Mouse (Mus musculus): ENCODE measurements around the gene Efemp2. TPM values are rescaled to one million over a fixed set of nuclear protein-coding genes. Genes with fewer than 3 reads are reported as not detected.

Efemp2 gene
- total RNA-seq (2014; fragmentation: Nextera tagmentation): 2.3 TPM in 1 of 2 replicates, not detected in the other
- not detected in 2 replicates for total RNA-seq (2017)

DNA sequence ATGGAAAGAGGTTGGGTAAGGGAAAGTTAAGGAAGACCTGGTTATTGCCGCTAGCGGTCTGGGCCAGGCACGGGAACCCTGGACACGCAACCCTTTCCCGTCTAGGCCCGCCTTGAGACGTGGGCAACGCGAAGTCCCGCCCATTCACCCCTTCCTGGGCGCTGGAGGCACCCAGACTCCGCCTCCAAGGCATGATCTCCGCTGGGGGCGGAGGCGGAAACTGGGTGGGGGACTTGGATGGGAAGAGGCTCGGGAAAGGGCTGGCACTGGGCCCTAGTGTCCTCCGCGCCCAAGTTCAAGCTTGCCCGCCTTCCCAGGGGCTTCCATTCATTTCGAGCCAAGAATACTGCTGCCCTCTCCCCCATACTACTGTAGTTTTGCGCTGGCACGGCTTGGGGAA is at the start of gene Efemp2:
Gene Efemp2 (plus strand): TSS at position 235 of the 400 bp plus-strand sequence.
- ATAC-seq (replicated peaks; ENCODE audit: low FRiP score, low TSS enrichment, poor library complexity, severe bottlenecking): peak; percentile 45; the same call in 1 of the 2 replicates

DNA sequence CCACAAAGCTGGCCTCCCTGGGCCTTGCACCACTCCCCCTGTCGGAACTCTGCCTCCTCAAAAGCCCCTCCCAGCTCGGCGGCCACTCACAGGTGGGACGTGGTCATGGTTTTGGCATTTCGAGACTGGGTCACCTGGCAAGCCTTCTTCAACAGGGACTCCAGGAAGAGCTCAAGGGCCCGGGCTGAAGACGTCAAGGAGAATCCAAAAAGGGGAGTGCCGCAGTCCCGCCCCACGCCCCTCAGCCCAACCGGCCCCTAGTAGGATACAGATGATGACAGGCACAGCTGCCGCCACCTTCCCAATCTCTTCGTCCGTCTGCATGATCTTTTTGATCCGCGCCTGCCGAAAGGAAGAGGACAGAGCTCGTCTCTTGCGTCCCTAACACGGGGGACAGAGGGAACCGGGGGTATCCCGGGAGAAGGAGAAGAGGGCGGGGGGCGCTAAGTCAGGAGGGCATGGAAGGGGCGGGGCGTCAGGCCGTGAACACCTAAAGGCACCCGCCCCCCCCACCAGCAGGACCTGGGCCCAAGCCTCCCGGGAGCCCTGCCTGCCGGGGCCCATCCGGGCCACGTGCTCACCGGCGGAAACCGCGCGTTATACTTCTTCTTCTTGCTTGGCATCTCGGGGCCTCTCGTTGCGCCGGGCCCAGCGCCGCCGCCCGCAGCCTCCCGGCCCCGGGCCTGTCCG is 49.5 kb upstream of the Efemp2 start:
- peak; percentile 38; the same call in 1 of the 2 replicates for ATAC-seq (replicated peaks; ENCODE audit: low FRiP score, low TSS enrichment, poor library complexity, severe bottlenecking)

DNA sequence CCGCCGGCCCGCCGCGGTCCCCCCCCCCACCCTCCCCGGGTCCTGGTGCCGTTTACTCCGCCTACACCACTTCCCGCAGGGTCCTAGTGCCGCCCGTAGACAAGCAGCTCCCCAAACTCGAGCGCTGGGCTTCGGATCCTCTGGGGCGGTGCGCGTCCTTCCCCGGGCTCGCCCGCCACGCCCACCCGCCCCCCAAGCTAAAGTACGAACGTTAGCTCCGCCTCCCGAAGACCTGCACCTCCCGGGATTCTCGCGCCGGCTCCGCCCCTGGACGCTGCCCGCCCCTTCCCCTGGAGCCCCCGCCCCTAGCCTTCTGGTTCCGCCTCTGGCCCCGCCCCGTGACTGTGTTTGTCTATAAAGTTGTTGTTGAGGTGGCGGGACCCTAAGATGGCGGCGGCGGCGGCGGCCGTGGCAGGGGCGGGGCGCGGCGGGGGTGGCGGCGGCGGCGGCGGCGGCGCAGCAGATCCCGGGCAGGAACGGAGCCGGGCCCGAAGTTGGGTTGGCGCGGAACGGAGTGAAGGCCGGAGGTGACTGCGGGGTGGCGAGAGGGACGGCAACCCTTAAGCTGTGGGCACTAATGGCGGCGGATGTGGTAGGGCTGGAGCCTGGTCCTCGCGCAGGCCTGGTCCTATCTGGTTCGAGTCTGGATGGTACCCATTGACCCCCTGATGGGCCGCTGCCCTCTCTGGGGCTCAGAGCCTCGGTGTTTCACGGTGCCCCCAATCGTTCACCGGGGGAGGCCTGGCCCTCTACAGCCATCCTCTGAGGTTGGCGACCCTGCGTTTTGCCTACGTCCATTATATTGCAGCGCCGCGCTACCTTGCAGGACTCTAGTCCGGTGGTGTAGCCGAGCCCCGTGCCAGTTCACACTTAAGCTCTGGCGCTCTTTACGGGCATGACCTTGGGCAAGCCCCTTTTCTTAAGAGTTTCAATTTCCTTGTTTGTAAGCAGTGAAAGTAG is 48.7 kb upstream of the Efemp2 start, which contains the start of the genes Drap1 and AI837181:
Gene Drap1 (minus strand): TSS at position 198 of the 960 bp plus-strand sequence.
Gene AI837181 (plus strand): TSS at position 363 of the 960 bp plus-strand sequence.
- peak; percentile 57 for ATAC-seq (replicated peaks; ENCODE audit: low FRiP score, low TSS enrichment, poor library complexity, severe bottlenecking)

DNA sequence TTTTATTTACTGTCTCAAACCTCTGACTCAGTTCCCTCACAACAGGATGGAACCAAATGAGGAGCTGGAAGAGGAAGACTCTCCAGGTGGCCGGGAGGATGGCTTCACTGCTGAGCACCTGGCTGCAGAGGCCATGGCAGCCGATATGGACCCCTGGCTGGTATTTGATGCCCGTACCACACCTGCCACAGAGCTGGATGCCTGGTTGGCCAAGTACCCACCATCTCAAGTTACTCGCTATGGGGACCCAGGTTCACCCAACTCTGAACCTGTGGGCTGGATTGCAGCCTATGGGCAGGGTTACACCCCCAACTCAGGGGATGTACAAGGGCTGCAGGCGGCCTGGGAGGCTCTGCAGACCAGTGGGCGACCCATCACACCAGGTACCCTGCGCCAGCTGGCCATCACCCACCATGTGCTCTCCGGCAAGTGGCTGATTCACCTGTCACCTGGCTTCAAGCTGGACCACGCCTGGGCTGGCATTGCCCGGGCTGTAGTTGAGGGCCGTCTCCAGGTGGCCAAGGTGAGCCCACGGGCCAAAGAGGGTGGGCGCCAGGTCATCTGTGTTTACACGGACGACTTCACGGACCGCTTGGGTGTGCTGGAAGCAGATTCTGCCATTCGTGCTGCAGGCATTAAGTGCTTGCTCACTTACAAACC is 47.7 kb upstream of the Efemp2 start:
- no peak for ATAC-seq (replicated peaks; ENCODE audit: low FRiP score, low TSS enrichment, poor library complexity, severe bottlenecking)

DNA sequence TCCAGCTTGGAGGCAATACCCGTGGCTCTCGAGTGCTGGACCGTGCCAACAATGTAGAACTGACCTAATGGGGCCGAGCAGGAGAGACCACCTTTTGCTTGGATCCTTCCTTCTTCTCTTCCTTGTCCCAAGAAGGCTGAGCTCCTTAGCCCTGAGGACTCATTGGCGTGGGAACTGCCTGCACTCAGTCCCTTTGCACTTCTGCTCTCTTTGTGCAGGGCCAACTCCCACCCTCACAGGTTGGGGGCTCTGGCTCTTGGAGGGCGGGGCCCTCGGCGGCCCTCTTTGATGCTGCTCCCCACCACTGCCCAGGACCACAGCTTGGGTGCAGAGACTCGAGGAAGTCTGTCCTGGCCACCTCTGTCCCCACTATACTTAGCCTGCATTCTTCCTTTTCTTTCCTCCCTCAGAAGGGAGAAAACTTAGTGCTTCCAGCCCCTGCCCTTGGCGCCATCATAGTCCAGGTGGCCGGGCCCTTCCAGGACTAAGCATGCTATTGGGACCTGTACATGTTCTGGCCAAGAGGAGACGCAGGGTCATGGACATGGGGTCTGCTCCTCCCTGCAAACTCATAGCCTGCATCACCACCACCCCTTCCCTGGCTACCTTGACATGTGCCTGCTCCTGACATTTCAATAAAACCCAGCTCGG is 47.0 kb upstream of the Efemp2 start:
- ATAC-seq (replicated peaks; ENCODE audit: low FRiP score, low TSS enrichment, poor library complexity, severe bottlenecking): no peak

DNA sequence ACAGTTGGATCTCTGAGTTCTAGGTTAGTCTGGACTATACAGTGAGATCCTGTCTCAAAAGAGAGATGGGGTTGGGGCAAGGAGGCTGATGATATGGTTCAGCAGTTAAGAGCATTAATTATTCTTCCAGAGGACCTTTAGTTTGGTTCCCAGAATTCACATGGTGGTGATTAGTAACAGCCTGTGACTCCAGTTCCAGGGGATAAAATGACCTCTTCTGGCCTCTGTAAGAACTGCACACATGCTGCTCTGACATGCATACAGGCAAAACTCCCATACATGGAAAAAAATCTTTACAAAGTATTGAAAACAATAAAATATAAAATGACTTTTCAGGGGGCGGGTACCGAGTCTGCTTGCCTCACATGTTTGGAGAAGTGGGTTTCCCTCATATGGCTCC is 45.7 kb upstream of the Efemp2 start:
- ATAC-seq (replicated peaks; ENCODE audit: low FRiP score, low TSS enrichment, poor library complexity, severe bottlenecking): no peak

DNA sequence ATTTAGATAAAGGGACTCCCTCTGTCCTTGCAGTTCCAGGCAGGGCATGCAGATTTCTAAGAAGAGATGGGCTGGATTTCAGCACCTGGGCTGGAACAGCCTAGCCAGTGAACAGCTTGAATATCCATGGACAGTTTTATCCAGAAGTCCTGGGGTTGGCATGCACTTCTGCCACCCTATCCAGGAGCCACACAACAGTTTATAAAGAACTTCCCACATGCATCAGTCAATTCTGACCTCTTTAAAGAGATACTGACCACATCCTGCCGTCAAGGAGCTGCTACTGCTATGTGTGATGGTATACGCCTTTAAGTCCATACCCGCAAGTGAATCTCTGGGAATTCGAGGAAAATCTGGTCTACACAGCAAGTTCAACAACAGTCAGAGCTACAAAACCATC is 44.5 kb upstream of the Efemp2 start:
- ATAC-seq (replicated peaks; ENCODE audit: low FRiP score, low TSS enrichment, poor library complexity, severe bottlenecking): no peak

DNA sequence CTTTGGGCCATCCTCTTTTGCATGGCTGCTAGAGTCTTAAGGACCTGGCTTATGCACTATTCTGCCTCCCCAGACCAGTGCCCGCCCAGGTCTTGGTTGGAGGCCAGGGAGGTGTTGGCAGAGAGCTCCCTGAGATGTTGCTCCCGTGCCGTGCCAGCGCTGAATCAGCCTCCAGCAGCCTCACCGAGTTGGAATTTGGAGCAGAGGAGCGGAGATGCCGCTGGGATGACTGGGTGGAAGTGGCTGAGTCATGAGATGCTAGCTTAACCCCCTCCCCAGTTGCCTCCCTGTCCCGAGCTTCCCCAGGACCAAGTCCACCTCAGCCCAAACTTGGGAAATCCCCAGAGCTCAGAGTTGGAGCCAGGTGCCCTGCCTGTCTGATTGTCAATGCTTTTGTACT is 43.9 kb upstream of the Efemp2 start:
- no peak for ATAC-seq (replicated peaks; ENCODE audit: low FRiP score, low TSS enrichment, poor library complexity, severe bottlenecking)

DNA sequence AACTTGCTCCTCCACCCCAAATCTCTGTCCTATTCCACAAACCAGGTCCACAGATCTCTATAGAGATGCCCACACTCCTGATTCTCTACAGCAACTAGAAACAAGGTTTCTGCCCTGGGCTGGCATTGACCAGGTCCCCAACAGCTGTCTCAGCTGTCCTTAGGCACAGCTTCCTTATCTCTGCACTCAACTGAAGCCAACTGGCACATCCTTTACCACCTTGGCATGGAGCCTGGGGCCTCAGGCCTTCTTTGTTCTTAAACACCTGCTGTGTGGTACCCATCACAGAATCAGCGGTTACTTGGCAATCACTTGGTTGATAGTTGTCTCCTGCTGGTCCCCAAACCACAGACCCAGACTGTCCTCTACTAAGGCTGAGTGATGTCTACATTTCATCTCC is 43.3 kb upstream of the Efemp2 start:
- ATAC-seq (replicated peaks; ENCODE audit: low FRiP score, low TSS enrichment, poor library complexity, severe bottlenecking): peak; percentile 21; the same call in 1 of the 2 replicates

DNA sequence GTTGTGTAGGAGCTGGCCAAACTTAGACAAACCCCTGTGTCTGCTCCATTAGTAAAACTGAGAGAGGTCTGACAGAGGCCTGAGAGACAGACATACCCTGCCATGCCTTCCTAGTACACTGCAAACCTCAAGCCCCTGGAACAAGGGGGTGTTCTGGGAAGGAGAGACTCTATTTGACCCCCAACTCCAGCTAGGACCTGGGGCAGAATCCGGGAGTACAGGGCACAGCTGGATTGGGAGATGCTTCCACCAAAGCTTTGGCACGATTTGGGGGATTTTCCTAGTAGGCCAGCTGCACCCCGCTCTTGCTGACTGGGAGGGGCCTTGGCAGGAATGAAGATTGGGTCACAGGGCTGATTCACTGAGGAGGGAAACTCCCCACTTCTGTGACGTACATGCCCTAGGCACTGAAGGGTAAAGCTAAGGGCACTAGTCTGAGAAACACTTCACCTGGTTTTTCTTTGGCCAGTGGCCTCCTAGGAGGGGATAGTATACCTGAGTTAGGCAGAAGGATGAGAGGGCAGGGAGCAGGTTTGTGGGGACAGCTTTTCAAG is 41.8 kb upstream of the Efemp2 start:
- no peak for ATAC-seq (replicated peaks; ENCODE audit: low FRiP score, low TSS enrichment, poor library complexity, severe bottlenecking)

DNA sequence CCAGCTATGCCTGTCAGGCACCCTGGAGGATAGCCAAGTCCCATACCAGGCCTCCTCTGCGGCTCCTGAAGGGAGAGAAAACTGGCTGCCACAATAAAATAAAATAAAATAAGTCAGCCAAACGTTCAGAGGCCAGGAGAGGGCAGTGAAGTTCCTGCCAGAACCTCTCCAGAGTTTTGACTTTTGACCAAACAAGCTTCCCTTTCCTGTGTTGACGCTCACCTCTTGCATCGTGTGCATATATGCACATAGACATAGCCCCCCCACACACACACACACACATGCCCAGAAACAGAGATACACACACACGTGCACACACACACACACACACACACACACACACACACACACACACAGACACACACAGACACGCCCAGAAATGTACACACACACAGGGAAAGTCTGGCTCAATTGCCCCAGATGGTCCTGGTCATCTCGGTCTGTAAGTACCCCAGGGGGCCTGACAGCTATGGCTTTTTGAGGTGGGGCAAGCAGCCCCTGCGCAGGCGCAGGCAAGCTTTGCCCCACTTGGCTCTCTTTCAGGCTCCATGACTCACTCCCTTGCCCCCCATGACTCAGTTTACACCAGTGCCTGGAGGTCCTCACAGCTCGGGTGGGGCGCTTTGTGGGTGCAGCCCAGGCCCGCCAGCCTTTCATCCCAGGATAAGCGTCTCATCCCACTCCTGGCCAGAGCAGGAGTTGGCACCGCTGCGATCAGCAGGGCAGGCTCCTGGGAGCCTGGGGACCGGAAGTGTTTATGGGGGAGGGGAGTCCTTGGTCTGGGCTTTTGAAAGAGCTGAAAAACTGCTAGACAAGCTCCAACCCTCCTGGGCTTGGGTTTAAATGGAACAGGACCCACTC is 40.5 kb upstream of the Efemp2 start:
- ATAC-seq (replicated peaks; ENCODE audit: low FRiP score, low TSS enrichment, poor library complexity, severe bottlenecking): peak; percentile 24; the same call in 1 of the 2 replicates

DNA sequence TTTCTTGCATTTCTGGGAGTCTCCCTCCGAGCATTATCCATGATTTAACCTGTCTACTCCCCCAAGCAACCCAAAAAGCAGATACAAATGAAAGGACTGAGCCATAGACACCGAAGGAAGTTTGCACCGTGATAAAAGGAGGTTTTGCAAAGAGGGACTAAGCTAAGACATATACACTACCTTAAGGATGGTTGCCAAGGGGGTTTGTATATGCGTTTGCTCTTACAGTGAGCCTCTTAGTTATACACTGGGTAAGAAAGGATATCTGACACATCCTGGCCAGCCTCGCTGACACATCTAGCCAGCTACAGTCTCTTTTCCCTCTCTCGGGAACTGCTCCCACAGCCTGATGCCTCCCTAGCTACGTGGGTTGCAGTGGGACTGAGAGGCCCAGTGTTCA is 39.8 kb upstream of the Efemp2 start:
- no peak for ATAC-seq (replicated peaks; ENCODE audit: low FRiP score, low TSS enrichment, poor library complexity, severe bottlenecking)

DNA sequence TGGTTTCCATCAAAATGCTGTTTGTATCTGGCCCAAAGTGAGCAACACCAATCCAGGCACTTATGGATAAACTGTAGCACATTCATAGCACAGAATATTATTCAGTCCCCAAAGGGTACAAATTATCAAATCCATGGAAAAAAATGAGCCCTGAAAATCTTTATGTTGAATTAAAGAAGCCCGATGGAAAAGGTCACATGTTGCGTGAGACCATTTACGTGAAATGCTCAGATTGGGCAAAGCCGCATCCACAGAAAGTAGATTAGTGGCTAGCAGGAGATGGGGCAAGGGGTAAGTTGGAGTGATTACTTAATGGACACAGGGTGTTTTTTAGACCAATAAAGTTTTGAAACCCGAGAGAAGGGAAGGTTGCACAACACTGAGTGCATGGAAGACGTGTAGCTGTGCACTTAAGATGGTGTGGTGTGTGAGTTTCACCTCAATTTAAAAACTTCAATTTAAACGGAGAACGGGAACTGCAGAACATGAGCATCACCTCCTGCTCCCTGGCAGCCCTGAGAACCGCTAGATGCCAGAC is 29.3 kb upstream of the Efemp2 start:
- ATAC-seq (replicated peaks; ENCODE audit: low FRiP score, low TSS enrichment, poor library complexity, severe bottlenecking): no peak

DNA sequence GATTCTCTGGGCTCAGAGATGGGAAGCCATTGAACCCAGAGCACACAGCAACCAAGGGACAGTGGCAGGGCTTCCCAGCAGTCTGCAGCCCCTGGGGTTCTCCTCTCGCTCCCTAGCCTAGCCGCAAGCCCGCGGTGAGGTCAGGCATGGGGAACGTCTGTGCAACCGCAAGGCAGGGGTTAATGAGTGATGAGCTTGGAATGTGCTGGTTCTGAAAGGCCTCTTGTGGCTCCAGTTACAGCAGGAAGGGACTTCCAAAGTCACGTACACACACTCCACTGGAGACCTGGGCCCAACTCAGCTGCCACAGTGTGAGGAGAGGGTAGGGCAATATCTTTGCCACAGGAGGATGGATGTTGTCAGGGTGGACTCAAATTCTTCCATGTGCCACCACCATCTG is 28.8 kb upstream of the Efemp2 start:
- ATAC-seq (replicated peaks; ENCODE audit: low FRiP score, low TSS enrichment, poor library complexity, severe bottlenecking): no peak

DNA sequence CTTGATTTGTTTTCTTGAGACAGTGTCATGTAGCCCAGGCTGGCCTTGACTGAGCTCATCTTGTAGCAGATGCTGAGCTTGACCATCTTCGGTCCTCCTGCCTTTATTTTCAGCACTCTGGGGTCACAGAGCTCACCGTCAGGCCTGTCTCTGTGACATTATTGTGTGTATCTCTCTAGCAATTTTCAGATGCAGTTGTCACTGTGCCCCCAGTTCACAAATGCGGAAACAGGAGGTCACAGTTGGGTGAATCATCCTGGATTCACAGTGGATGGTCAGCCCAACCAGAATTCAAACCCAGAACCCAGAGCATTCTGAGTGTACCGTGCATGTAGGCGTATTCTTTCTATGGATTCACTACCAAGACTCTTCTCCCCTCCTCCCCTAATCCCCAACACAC is 28.0 kb upstream of the Efemp2 start:
- ATAC-seq (replicated peaks; ENCODE audit: low FRiP score, low TSS enrichment, poor library complexity, severe bottlenecking): no peak

DNA sequence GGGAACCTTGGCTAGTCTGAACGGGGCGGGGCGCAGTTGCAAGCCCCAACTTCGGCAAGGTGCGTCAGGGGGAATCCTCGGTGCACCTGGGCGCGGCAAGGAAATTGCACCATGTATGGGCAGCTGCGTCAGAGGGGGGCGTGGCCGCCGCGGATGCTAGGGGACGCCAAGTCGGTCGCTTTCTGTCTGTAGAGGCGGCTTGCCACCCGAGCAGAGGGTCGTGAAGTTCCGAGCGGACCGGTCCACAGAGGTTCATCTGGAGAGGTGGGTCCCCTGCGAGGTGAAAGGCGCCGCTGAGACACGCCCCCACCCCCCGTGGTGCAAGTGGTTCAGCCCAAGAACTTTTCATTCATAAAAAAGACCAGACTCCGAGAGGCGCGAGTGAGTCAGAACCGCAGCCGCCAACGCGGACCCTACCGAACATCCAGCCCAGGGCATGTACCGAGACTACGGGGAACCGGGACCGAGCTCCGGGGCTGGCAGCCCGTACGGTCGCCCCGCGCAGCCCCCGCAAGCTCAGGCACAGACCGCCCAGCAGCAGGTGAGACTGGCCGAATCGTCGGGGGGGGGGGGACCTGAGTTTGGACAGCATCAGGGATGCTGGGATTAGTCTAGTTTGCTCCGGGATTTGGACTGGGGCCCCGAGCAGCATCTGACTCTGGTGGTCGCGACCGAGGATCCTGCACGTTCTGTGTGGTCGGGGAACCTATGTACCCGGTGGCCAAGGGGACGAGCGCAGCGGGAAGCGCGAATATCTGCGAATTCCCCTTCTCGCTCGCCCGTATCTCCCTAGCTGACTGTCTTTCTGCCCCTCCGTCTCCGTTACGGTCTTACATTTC is 26.0 kb upstream of the Efemp2 start, which contains the start of gene Fosl1:
Gene Fosl1 (plus strand): TSS at position 33 of the 839 bp plus-strand sequence.
- ATAC-seq (replicated peaks; ENCODE audit: low FRiP score, low TSS enrichment, poor library complexity, severe bottlenecking): peak; percentile 71
